Mouse (Mus musculus) left cerebral cortex, postnatal 14 days (tissue): ENCODE measurements at regions not wholly inside any gene's neighbourhood (a gene's known extent, or its start where the extent isn't known, plus 50 kb on each side); places are given as distances from the start of the nearest gene placed in this dataset.
"Not testable (repeated sequence)": the region's sequence is repeated elsewhere in the genome, so short reads cannot be mapped to it uniquely, and the experiment has no call there.

Experiments
- DNase-seq, 2 experiments: peaks; one replicate each; pipeline ENCODE4 v3.0.0; 2021 to 2022; ENCODE audit warnings: low spot score in 2 of 2, mixed read lengths in 1 of 2
- intact Hi-C: fragments of 180-260 bp; cut with DNase I; formaldehyde crosslinking; loops from one replicate; pipeline ENCODE4 v1.15.1; 2025

DNA sequence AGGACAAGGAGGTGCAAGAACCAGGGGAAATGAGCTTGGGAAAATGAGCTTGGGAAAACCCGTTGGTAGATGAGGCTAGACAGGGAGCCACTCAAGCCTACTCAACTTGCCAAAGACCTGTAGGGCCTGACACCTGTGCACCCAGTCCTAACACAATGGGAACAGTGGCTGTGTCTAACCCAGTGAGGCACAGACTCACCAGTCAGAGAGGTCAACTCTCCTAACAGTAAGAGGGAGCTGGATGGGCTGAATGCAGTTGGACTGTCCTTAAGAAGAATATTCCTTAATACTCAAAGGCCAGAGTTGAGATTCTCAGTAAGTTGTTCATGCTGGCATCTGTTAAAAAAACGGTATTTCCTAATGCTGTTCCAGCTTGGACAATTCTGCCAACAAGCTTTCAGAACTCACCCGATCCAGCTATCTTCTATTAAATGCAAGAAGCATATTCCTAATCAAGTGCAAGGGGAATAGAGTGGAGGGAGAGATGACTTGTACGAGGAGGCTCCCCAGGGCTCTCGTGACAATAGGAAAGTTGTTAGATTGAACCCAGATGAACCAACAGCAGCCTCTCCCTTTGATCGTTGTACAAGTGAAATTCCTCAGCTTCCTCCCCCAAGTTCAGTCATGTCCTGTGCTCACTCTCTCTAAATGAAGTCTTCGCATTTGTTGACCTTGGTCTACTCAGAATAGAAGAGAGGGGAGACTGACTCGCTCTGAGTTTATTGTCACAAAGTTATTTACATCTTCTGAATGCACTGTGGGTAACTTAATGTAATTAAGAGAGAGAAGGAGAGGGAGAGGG is 187.2 kb downstream of the Cdca7 start:
- no peak for DNase-seq
- intact Hi-C loops = no loop called here

- DNase-seq, intact Hi-C loops: not testable (repeated sequence)
Measured at GRCm38 (mm10) chr2:72667396-72667795, 191.4 kb downstream of the Cdca7 start.

- DNase-seq = no peak
- intact Hi-C loops = no loop called here
Measured at GRCm38 (mm10) chr2:72672908-72673901, 197.2 kb downstream of the Cdca7 start.

GRCm38 (mm10) chr2:72674229-72674628 is 198.3 kb downstream of the Cdca7 start:
- intact Hi-C loops = no loop called here
- DNase-seq = peak in 1 of 2 experiments; percentile 24

DNA sequence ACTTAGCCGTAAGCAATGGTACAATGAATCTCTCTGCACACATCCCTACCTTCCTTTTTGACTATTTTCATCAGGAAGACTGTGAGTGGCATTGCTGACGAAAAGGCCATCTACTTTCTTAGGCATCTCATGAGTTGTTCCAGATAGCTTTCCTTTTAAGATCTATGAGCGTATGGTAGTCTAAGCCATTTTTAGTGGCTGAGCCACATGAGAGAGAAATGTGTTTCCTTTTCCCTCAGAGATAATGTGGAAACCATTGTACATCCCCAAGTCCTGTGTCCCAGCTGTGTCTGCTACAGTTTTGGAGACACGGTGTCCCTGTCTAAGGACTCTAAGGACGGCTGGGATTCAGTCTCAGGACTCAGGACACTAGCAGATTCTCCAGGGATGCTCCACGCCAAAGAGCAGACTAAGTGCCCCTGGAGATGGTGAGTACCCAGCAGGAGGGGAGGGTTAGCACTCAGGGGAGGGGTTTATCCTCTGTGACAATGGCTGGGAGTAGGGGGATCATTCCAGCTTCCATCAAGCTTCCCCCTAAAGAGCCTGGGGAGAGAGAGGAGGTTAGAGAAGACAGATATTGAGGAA is 199.0 kb downstream of the Cdca7 start:
- DNase-seq = no peak
- intact Hi-C loops = no loop called here

- intact Hi-C loops = no loop called here
- DNase-seq = peak; percentile 25 to 43
Measured at GRCm38 (mm10) chr2:72677731-72678130, 201.8 kb downstream of the Cdca7 start.

DNA sequence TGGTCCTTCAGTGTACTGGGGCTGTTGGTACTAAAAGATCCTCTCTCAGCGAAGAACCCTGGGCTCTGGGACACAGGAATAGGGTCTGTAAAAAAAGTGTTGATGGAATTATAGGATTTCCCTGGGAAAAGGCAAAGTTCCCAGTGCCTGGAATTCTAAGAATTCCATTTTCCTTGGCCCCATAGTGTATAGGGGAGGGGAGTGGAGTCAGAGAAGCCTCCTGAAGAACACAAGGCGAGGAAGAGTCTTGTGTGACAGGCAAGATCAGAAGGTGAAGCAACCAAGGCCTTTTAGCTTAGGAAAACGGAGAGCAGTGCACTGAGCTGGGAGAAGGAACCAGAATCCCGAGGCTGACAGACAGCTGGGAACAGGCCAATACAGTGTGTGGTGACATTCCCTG is 212.1 kb downstream of the Cdca7 start:
- intact Hi-C loops = no loop called here
- DNase-seq = no peak

DNA sequence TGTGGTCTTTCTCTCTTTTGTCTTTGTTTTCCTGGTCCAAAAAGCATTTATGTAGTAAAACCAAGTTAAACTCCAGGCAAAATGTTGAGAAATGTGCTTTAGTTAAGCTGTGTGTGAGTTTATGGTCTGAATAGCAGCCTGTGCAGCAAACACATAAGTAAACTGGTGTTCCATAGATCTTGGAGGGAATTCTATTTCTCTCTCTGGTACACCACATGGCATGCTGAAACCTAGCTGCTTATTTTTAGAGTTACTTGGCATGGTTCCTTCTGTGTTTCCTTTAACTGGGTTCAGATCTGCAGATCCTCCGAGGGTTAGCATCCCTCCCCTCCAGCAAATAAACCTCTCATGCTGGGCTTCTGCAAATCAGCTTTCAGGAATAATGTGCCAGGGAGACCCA is 225.1 kb downstream of the Cdca7 start:
- DNase-seq = peak in 1 of 2 experiments; percentile 45
- intact Hi-C loops = no loop called here

- intact Hi-C loops = no loop called here
- no peak for DNase-seq
Measured at GRCm38 (mm10) chr2:72703238-72703637, 227.3 kb downstream of the Cdca7 start.

DNA sequence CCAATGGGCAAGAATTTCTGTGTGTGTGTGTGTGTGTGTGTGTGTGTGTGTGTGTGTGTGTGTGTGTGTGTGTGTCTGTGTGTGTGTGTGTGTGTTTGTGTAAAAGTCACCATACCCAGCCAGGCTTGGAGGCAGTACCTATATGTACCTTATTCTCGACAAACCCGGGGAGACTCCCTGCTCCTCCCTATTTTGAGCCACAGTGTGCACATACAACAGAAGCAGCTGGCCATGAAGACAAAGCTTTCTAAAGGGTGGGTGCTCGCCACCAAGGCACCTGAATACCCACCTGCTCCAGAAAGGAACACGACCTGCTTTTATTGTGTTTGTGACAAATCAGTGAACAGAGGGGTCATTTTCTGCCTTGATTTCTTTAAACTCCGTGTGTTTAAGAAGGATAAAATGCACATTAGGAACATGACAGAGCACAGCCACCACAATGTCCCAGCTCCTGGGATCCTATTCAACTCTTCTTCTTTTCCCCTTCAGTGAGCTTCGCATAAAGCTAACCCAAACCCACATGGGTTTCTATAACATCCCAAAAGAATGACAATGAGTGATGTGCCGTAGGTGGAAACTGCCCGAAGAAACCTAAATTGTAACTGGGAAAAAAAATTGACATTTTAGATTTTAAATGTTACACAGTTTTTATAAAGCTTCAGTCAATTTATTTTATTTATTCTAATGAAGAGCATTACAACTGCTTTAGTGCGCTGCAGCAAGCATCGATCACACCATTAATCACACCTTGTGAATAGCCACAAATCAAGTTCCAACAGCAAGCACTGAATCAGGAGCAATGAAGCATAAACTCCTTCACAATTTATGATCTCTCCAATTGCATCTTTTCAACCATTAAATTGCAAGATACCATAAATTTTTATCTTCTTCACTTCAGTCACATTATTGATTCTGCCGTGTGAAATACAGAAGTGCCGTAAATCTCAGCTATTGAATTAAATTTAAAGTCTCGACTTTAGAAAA is 232.0 kb downstream of the Cdca7 start:
- intact Hi-C loops = no loop called here
- no peak for DNase-seq

GRCm38 (mm10) chr2:72716931-72717330 is 241.0 kb downstream of the Cdca7 start:
- no peak for DNase-seq
- intact Hi-C loops = no loop called here

GRCm38 (mm10) chr2:72728699-72729098 is 251.5 kb downstream of the Sp3 start:
- peak; percentile 56 to 64 for DNase-seq
- intact Hi-C loops = loop anchor here (10.0 kb wide), 1 partner anchor 546 kb away; the partner anchor contains the start of gene Sp9

- intact Hi-C loops = no loop called here
- peak in 1 of 2 experiments; percentile 8 for DNase-seq
Measured at GRCm38 (mm10) chr2:72733371-72733770, 246.9 kb downstream of the Sp3 start.

GRCm38 (mm10) chr2:72735035-72735434 is 245.2 kb downstream of the Sp3 start:
- intact Hi-C loops = no loop called here
- no peak for DNase-seq

DNA sequence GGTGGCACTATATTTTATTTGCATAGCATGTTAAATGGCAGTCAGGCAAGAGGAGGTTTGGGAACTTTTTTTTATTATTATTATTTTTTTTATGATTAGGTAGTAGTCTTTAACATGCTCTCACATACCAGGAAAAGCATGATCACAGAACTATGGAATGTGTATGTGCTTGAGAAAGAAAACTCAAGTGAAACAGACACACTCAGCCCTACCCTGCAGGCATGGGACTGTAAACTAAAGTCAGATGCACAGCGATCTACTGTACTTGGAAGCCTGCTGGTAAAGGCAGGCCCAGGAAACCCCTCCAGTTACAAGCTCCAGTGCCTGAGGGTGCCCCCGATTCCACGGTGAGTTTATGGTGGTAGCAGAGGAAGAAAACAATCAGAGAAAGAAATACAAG is 243.6 kb downstream of the Sp3 start:
- no peak for DNase-seq
- intact Hi-C loops = no loop called here

- intact Hi-C loops = no loop called here
- no peak for DNase-seq
Measured at GRCm38 (mm10) chr2:72740391-72741361, 239.6 kb downstream of the Sp3 start.

DNA sequence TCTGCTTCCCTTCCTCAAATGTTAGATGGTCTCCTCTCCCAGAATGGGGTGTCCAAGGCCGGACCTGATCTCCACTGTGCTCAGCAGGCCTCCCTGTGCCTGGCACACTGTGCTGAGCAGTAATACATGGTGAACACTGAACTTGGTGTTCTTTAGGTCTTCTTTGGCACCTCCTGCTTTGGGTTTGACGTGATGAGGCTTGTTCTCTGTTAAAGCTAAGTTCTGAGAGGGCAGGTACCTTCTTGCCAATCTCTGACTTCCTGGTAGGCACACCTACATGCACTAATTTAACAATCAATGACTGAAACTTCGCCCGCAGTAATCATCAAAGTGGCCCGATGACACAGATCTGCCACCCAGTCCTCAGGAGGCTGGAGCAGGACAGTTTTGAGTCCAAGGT is 238.5 kb downstream of the Sp3 start:
- intact Hi-C loops = no loop called here
- no peak for DNase-seq

DNA sequence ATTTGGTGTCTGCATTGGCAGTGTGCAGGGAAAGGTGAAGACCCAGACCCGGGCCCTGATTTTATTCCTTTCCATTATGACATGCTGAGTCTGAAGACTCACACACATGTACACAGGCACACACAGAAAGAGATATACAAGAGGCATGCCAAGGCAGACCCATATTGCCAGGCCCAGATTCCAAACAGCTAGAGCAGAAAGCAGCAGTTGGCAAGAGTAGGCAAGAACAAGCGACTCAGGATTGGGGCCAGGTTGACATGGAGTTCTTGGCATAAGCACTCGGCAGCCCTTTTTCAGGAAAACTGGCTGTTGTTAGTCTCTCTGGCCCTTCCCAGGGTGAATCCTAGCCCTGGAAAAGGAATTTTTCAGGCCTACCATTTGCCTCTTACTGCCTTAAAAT is 236.6 kb downstream of the Sp3 start:
- intact Hi-C loops = no loop called here

More for the DNA sequence above, 236.6 kb downstream of the Sp3 start:
- DNase-seq = peak; percentile 7 to 12
